Comparison of ENCODE assay signal across 16 mouse cellular contexts in the genomic region with DNA sequence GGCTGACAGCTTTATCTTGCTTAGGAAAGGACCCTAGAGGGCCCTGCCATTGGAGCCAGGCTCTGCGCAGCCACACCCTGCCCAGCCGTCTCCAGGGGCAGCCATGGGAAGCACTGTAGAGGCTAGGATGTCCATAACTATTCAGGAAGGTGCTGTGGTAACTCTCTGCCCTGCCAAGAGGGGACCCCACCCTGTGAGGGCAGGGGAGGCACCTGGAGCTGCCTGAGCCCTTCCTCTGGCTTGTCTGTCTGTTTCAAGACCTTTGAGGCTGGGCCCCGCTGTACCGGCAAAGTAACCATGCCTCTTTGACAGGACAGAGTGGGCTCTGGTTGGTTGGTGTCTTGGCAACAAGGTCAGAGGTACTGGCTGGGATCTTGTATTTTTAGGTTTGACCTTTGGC. TPM values are rescaled to one million over a fixed set of nuclear protein-coding genes. Genes with fewer than 3 reads are reported as not detected.
"Had no signal": no experiment of that assay in that cellular context is flagged by ENCODE, and none has a peak within 500 bp of the region (broad histone marks: within the 10 kb centered on the region; RNA-seq: fewer than 3 reads in every experiment).

No protein-coding gene starts in this region.

- H3K27ac ChIP-seq: liver, embryonic 12.5 days; midbrain, embryonic 15.5 days had no signal

- H3K4me3 ChIP-seq: limb, embryonic 15.5 days; liver, embryonic 12.5 days; midbrain, embryonic 15.5 days had no signal

- H3K9ac ChIP-seq: limb, embryonic 15.5 days; liver, embryonic 12.5 days; lung, embryonic 14.5 days; midbrain, embryonic 15.5 days had no signal

- H3K4me2 ChIP-seq: limb, embryonic 15.5 days; liver, embryonic 12.5 days; lung, embryonic 14.5 days; midbrain, embryonic 11.5 days; midbrain, embryonic 15.5 days had no signal

- ATAC-seq: liver, embryonic 12.5 days had no signal

- DNase-seq: kidney, adult 8-10 months; kidney, postnatal 25 days; lung, postnatal 10 days; lung, postnatal 4 days; thymus, postnatal 36 days had no signal

- H3K9me3 ChIP-seq: limb, embryonic 15.5 days; liver, embryonic 12.5 days; midbrain, embryonic 15.5 days had no signal

- H3K27me3 ChIP-seq: limb, embryonic 15.5 days; liver, embryonic 12.5 days; midbrain, embryonic 15.5 days had no signal

RNA-seq across cellular contexts. Expression of a gene that starts 18.3 kb away (rescaled TPM):
- total RNA-seq: left cerebral cortex, postnatal 10 days; megakaryocyte, adult 5-6 weeks had no signal
- polyA plus RNA-seq: limb, embryonic 11.5 days; limb, embryonic 15.5 days; liver, embryonic 12.5 days; liver, embryonic 16.5 days; lung, embryonic 14.5 days; midbrain, embryonic 11.5 days; midbrain, embryonic 15.5 days; neural tube, embryonic 14.5 days; stomach, embryonic 16.5 days had no signal
